Mouse (Mus musculus) ES-Bruce4 (cell line): ENCODE data around the gene Tmem104.

Experiments
- CTCF ChIP-seq: IDR thresholded peaks from one replicate; pipeline ENCODE4 v1.8.1; 2011; ENCODE audit warnings: low read depth, low read length
- EP300 ChIP-seq: IDR thresholded peaks from 2 replicates; pipeline ENCODE4 v1.6.1; 2011; ENCODE audit warnings: low read depth, low read length; ENCODE audit not compliant: insufficient read depth
- POLR2A ChIP-seq: IDR thresholded peaks from one replicate; pipeline ENCODE4 v1.8.1; 2011; ENCODE audit warnings: low read length; ENCODE audit not compliant: insufficient read depth

DNA sequence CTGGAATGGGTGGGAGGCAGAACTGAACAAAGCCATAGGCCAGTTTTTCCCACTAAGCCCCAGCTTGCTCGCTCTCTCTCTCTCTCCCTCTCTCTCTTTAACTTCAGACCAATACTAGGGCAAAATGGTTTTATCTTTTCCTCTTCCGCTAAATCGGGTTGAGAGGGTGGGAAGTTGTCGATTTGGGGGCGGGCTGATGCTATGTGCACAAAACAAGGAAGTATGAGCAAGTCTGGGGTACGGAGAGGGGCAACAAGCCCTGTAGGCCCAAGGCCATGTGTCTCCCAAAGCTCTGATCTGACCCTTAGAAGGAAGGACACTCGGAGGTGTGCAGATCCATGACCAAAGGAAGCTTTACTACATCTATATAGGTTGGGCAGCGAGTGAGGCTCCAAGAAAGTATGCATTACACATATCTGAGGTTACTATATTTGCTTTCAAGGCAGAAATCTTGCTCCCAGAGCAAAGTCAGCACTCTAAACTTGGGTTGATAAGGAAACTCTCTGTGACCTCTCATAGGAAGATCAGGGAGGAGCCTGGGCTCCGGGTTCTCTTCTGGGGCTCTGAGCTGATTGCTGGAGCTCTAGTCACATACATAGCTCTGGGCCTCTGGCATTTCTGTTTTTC lies 25.6 kb upstream of the Tmem104 start:
- no peak for TF ChIP-seq CTCF
- TF ChIP-seq POLR2A, result no peak
- no peak for TF ChIP-seq EP300
